Mouse (Mus musculus): ENCODE results near the gene Vps54.
"Not testable (repeated sequence)": the region's sequence is repeated elsewhere in the genome, so short reads cannot be mapped to it uniquely, and the experiment has no call there.

The Vps54 gene

DNA sequence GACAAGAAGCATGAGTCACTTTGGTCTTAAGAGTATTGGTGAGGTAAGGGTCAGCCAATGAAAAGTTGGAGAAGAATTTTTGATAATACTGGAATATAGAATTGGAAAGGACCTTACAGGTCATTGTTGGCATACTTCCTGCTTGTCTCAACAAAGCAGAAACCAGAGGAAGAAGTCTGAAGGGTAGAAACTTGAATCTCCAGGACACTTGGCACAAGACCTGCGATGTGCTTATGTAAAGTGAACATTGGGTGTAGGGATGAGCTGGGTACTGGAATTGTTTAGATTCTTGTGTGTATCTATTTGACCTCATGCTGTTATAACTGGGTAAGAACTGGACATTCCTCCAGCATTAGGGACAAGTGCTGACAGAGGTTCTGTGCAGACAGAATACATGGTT lies 2.3 kb downstream of the Vps54 start:
- DNase-seq (ENCODE audit: low read depth, low spot score): no peak

DNA sequence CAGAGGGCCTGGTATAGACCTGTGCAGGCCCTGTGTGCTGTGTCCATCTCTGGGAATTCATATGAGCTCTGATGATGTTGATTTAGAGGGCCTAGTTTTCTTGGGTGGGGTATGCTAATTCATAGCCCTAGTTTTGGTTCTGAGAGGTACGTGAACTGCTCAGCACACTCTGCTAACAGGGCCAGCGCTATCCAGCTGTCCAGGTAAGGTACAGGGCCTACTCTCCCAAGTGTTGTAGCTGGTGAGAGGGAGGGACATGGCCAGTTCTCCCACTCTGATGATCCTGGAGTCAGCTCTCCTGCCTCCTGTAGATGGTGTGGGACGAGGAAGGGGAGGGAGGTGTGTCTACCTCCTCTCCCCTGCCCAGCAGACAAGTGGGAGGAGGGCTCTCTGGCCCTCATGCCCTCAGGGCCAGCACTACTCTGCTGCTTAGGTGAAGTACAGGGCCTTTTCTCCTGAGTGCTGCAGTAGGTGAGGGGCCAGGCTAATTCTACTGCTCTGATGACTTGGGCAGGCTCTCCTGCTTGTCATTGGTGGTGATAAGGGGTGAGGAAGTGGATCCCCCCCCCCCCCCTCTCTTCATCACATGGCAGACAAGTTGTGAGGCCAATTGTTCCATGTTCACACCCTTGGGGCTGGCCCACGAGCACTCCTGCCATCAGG lies 8.3 kb downstream of the Vps54 start:
- no peak for DNase-seq (ENCODE audit: low read depth, low spot score)

DNA sequence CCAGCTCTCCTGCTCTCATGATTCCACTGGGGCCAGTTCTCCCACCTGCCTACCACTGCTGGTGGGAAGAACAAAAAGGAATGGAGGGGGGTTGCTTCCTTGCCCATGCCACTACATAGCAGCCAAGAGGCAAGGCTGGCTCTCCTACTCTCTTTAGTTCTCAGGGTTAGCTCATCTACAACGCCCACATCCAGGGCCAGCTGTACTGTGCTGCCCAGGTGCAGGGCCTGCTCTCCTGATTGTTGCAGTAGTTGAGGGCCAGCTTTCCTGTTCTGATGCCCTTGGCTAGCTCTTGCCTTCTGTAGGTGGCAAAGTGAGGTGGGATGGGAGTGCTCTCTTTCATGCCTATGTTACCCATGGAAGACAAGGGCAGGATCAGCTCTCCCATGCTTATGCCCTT lies 8.9 kb downstream of the Vps54 start:
- no peak for DNase-seq (ENCODE audit: low read depth, low spot score)

DNA sequence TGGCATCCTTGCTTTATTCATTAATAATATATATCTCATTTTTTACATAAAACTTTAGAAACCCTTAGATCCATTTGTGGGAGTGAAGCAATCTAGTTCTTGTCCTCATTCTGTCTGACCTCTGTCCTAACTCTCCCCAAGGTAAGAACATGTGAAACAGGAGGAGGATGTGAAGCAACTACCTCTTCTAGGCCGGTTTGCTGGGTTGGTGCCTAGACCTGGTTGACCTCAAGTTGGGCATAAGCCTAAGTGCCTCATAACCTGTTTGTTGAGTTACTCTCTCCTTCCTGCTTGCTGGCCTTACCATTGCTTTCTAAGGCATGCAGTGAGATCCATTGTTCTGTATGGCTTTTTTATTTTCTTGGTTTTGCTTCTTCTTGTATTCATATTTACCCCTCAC lies 11.3 kb downstream of the Vps54 start:
- no peak for DNase-seq (ENCODE audit: low read depth, low spot score)

DNA sequence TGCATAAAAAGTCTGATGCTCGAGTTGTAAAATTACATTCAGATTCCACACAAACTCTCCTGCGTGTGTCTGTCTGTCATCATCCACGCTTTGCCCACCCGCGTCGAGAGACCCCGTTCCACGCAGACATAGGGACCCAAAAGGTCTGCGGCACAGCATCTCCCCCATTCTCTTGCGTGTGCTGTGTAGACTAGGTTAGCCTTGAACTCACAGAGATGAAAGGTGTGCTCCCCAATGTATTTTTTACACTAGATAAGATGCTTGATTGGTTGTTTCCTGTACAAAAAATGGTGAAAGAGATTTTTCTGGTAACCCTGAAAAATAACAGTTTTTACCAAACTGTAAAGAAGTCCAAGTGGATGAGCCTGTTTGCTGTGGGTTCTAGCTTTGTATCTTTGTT lies 19.5 kb downstream of the Vps54 start:
- not testable (repeated sequence) for DNase-seq (ENCODE audit: low read depth, low spot score)

DNA sequence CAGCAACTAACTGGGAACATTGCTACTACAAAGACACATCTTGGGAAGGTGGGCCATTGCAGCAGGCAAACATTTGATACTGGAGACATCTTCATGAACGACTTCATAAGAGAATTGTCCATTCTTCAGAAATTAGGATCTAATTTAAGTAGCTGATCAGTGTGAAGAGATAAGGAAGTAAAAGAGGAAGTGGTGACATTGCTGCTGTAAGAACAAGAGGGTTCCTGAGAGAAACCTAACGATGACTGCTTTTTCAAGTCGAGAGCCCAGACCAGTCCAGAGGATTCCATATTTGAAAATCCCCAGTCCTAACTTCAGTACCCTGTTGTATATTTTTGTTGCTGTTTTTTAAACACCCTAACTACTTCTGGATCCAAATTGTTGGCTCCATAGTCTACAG lies 26.3 kb downstream of the Vps54 start:
- DNase-seq (ENCODE audit: low read depth, low spot score): no peak

DNA sequence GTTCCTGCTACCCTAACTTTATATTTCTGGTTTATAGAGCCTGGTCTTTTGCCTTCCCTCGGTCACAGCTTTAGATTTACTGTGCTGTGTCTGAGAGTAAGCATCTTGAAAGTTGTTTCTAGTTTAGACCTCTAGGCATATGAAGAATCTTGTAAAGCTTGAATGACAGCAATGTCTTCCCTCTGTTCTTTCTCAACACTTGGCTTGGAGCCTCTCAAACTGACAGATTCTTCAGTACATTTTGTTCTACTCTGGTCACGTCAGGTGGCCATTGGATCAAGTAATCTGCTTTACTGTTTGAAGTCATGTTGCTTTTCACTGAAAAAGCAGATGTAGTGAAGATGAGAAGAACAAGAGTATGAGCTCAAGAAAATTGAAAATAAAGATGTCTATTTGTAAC lies 37.1 kb downstream of the Vps54 start:
- no peak for DNase-seq (ENCODE audit: low read depth, low spot score)

DNA sequence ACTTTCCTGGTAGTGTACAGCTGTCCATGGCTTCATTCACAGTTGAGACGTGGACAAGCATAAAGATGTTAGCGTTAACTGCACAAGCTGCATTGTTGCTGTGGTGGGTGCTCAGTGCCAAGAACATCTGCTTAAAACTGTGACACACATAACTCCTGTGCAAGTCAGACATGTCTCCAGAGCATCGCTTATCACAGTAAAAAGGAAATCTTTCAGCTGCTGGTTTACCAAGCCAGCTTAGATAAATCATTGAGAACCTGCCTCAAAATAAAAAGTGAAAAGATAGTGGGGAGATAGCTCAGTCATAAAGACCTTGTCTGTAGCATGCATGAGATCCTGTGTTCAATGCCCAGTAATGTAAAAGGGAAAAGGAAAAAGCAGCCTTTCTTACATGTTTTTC lies 47.3 kb downstream of the Vps54 start:
- no peak for DNase-seq (ENCODE audit: low read depth, low spot score)

DNA sequence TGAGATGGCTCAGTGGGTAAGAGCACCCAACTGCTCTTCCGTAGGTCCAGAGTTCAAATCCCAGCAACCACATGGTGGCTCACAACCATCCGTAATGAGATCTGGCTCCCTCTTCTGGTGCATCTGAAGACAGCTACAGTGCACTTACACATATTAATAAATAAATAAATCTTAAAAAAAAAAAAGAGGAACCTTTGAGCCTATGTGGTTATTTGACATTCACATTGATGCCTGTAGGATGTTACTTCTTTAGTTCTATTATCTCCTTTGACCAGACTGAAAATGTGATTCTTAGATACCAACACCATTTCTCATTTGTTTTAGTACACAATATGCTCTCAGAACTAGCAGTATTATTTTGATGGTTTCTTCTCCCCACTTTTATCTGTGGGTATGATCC lies 49.1 kb downstream of the Vps54 start:
- not testable (repeated sequence) for DNase-seq (ENCODE audit: low read depth, low spot score)

DNA sequence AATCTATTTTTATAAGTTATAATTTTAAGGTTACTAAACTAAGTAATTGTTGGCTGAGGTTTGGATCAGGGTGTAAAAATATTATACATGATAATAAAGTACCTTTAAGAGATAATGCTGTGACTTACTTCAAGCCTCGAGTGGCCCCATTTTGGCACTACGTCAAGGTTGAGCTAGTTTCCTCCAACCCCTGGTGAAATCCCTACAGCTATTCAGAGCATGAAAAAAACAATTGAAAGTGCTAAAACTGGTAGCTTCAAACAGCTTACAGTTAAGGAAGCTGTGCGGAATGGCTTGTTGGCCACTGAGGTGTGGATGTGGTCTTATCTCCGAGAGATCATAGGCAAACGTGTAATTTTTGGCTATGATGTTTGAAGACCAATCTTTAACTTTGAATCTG lies 56.4 kb downstream of the Vps54 start:
- no peak for DNase-seq (ENCODE audit: low read depth, low spot score)

DNA sequence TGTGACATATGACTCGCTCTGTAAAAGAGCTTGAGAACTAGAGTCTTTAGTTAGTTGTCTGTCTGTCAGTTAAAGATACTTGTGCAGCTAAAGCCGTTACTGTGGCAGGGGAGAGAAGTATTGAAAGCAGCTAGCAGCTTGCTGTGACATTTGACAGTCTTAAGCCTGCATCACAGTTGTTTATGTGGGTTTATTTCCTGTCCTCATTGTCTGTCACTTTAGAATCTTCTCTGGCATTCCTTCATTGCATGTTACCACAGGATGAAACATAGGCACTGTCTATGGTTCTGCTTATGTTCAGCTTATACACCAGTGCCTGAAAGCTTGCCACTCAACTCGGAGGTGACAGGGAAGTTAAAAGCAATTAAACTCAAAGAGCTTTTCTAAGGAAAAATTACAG lies 64.5 kb downstream of the Vps54 start:
- no peak for DNase-seq (ENCODE audit: low read depth, low spot score)

DNA sequence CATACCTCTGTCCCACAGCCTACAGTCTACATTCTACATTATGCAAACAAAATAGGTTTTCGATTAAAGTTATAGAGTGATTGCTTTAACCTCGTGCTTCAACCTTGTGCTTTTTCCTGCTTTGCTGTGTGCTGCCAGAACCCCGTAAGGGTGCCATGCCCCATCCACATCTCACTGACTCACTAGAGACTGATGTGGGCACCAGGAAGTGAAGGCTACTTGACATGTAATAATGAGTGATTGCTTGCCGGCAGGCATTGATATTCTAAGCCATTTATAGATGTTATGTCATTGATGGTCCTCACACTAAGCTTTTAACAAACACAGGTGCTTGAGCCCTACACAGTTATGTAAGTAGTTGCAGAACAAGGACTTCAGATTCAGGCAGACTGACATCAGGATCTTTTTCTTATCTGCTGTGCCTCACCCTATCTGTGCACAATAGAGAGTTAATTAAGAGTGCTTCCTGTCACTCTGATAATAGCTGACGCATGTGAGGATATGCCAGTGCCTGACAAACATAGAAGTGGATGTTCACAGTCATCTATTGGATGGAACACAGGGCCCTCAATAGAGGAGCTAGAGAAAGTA lies 68.1 kb downstream of the Vps54 start:
- no peak for DNase-seq (ENCODE audit: low read depth, low spot score)

DNA sequence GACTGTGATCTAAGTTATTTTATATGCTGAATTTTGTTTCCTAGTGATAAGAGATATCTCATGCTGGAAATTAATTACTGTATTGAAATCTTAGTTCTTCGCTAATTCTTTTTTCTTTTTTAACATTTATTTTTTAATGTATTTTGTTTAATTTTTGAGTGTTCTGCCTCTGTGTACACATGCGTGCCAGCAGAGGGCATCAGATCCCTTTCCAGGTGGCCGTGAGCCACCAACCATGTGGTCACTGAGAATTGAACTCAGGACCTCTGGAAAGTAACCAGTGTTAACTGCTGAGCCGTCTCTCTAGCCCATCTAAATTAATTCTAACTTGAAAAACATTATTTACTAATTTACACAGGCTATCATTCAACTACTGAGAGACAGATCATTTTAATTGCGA lies 69.0 kb downstream of the Vps54 start:
- DNase-seq (ENCODE audit: low read depth, low spot score): no peak

DNA sequence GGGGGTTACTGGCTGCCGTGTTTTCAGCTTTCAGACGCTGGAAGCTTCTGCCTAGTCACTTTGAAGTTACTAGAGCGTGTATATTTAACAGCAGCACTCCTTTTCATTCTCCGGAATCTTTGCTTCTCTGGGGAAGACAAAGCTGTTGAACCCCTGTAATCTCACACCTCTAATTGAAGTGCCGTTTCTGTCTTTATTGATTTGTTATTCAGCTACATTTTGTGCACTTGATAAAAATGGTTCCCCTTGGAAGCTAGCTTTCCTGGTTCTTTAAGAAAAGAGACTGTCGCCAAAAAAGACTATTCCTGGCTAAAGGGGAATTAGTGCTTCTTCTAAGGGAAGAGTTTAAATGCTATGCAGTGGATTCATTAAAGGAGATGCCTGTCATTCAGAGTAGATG lies 70.4 kb downstream of the Vps54 start:
- DNase-seq (ENCODE audit: low read depth, low spot score): no peak

DNA sequence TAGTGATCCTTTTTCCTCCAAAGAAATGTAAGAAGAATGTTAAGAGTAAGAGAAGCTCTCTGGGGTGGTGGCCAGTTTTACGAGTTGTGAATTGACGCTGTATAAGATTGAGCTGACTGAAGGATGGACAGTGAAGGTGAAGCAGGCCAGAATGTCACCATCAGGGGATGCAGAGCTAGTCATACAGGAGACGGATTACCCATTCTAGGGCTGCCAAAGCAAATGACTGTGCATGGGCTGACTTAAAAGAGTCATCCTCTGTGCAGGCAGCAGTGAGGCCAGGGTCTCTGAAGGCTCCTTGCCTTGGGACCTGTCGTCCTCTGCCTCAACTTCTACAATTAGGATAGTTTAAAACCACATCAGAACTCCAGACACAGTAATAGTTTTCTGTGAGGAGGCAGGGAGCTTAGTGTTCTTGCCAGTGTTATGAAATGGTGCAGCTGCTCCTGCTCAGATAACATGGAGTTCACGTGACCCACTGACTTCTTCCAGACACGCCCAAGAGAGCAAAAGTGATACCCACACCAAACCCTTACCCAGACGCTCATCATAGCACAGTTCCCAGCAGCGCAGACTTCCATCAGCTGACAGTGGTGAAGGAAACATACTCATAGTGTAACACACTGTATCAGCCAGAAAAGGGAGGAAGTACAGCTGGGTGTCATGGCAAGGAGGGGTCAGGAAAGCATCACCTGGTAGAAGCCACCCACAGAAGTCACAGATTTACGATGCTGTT lies 75.0 kb downstream of the Vps54 start:
- DNase-seq (ENCODE audit: low read depth, low spot score): no peak

DNA sequence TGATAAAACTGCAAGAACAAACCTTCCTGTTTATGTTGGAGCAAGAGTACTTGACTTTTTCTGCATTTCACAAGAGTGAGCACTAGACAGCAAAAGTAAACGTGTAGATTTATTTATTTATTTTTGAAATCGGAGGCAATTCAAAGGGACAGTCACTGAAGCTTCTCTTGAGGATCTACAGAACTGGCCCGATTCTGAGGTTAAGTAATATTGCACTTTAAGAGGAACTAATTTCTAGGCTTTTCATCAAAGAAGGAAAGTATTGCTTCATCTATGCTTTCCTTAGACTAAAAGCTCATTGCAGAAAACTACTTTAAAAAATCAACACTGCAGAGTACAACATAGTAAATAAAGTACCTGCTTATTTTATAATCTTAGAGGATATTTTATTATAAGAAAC lies 82.5 kb downstream of the Vps54 start:
- no peak for DNase-seq (ENCODE audit: low read depth, low spot score)

DNA sequence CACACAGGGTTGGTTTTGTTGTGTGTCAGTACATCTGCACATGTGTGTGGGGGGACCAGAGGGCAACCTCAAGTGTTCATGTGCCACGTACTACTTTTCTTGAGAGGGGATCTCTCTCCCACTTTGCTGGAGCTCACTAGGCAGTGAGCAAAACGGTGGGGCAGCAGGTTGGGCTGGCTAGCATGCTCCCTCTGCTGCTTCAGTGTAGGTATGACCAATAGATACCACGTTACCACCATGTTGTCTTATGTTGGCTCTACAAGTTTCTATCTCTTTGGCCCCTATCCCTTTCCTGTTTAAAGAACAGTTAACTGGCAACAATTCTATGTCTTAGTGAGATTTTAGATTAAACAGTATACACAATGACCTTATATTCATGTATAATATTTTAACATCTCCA lies 83.3 kb downstream of the Vps54 start:
- no peak for DNase-seq (ENCODE audit: low read depth, low spot score)

DNA sequence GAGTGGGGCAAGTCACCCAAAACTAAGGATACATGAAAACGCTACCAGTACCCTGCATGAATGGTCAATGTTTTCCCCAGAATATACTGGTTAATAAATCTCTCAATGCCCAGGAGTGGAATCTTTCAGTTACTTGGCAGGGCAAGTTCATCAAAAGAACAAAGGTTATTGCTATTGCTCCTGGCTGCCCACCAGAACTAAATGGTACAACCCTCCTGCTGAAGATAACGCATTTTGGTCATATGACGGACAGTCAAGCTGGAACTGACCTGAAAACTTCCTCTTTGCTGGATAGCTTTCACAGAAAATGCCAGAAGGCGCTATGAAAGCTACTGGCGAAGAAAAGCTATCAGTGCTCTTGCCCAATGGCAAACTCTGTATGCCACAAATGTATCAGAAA lies 86.7 kb downstream of the Vps54 start:
- DNase-seq (ENCODE audit: low read depth, low spot score): no peak

DNA sequence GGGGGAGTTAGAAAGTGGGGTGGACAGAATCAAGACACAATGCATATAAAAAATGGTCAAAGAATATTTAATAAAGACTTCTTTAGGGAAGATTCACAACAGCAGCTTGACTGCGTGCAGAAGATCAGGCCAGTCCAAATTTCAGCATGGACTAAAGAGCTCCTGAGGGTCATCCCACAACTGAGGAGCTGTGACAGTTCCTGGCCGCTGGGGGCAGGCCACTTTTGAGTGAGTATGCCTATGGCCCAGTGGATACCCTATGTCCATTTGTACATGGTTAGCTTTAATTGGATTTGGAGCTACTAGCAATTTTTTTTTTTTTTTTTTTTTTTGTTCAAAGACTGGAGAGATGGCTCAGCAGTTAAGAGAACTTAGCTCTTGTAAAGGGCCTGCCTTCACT lies 87.7 kb downstream of the Vps54 start:
- no peak for DNase-seq (ENCODE audit: low read depth, low spot score)

DNA sequence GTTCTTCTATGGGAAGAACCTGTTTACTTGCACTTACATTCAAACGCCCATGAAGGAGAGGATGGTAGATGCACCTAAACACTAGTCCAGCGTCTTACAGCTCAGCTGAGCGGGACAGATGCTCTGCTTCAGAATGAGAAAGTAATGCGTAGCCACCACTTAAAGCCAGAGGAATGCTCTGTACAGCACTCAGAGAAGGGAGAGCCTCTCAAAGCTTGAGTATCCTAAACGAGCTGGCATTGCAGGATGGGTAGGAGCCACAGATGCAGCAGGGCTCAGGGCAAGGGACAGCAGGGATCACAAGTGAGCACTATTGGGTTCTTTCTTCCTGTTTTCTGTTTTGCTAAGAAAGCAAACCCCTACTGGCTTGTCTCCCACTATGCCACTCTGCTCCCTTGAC lies 88.4 kb downstream of the Vps54 start:
- DNase-seq (ENCODE audit: low read depth, low spot score): no peak

DNA sequence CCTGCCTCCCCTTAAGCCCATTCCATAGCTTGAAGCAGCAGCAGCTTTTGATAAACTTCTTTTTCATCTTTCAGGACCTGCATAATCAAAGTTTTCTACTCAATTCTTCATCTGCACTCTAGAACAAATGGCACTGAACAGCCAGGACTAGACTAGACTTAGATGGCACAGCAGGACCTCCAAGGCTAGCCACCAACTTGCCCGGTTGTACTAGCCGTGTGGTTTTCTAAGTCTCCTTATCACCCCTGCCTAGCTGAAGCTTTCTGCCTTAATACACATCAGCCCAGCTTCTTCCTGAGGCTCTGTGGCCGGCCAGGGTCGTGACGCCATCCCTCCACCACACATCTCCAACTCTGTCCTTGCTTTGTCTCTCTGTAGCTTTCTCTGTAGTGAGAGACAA lies 89.1 kb downstream of the Vps54 start:
- no peak for DNase-seq (ENCODE audit: low read depth, low spot score)

DNA sequence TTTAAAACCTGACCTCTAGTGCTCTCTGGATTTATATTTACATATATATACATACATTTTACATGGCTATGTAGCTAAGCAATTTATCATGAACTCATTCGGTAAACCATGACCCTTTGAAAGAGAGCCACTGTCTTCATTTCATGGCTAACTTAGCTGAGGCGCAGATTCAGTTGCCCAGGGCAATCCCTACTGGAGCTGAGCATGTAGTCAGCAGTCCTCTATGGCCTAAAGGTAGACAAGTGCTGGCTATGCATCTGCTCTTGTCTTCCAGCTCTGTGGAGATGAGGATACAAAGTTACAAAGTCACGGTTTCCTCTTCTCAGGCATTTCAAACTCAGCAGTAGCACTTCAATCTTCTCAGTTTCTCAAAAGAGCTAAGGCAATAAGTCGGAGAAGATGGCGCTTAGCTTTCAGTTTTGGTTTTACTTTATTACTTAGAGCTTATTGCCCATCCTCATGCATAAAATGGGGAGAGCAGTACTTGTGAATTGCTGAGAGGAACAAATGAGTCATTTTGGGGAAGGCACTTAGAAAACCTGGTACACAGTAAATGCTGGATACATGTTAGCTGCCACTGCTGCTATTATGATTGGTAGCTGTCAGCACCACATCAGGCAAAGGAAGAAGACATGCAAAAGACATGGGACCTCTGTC lies 93.7 kb downstream of the Vps54 start:
- no peak for DNase-seq (ENCODE audit: low read depth, low spot score)

DNA sequence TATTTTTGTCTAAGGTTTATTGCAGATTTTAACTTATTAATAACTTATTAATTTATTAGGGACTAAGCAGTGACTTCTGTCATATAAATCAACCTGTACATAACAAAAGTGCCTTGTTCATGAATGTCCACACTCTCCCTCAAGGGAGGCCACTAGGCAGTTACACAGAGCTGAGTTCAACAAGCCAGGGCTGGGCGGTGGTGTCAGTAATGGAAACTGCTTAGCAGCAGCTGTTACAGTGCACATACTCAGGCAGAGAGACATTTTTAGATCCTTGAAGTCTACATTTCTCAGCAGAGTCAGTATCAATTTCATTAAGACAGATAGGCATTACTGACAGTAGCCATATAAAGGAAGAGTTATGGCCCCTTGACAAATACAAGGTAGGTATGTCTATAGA lies 98.8 kb downstream of the Vps54 start:
- DNase-seq (ENCODE audit: low read depth, low spot score): no peak
